Mouse (Mus musculus) megakaryocyte, embryonic 14.5 days (primary cell): ENCODE measurements around the gene Trim69.

Source experiments
- FLI1 ChIP-seq: IDR thresholded peaks from 2 replicates; pipeline ENCODE4 v1.6.1; 2012; ENCODE audit warnings: low read length, inconsistent platforms, mixed read lengths
- GATA1 ChIP-seq: IDR thresholded peaks from 3 replicates; pipeline ENCODE4 v1.6.1; 2012; ENCODE audit warnings: mixed read lengths, low read length, inconsistent platforms, borderline replicate concordance

DNA sequence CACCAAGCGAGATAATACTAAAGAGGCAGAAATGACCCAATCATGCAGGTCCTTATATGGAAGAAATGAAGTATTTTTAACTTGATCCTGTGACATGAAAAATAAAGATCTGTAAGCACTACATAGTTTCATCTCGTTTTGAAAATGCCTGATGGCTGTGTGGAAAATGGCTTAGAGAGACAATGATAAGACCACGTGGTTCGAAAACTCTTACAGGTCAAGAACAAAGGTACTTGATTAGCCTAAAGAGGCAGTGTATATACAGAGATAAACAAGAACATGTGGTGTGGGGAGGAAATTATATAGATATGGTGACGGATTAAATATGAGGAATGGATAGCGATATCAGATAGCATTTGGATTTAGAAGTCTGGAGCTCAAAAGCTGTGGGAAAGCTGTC is 10.8 kb downstream of the Trim69 start:
- TF ChIP-seq GATA1 (no peak), FLI1 (no peak)
